ENCODE assay signal across 10 mouse cellular contexts in genomic region chrX:160552066-160552465, GRCm38 (mm10). TPM values are rescaled to one million over a fixed set of nuclear protein-coding genes. Genes with fewer than 3 reads are reported as not detected.
DNase-seq lines count a peak whose midpoint lies in the region; ATAC-seq and TF ChIP-seq lines count a peak whose summit lies in the region.
"Had no signal": no experiment of that assay in that cellular context is flagged by ENCODE, and none has a peak within 500 bp of the region (broad histone marks: within the 10 kb centered on the region; RNA-seq: fewer than 3 reads in every experiment).

No protein-coding gene starts in this region.

- 53% methylated on average over 4 of the region's 4 CpGs for WGBS in heart, postnatal 0 days
- 46% methylated on average over 4 of the region's 4 CpGs for WGBS in lung, embryonic 14.5 days
- 71% methylated on average over 4 of the region's 4 CpGs for WGBS in limb, embryonic 10.5 days

- H3K9ac ChIP-seq in heart, postnatal 0 days (replicated peaks; ENCODE audit: low read depth, low read length): no peak overlapping the region
- H3K9ac ChIP-seq in lung, embryonic 14.5 days: no peak overlapping the region
- H3K9ac ChIP-seq: neural tube, embryonic 13.5 days had no signal

- ATAC-seq in heart, postnatal 0 days (ENCODE audit: insufficient read depth, low read depth): no peak
- ATAC-seq in lung, embryonic 14.5 days (ENCODE audit: insufficient read depth): no peak

- no peaks in the 10 kb centered on the region for H3K9me3 ChIP-seq in heart, postnatal 0 days (replicated peaks; ENCODE audit: control insufficient read depth, low read length)
- H3K9me3 ChIP-seq in lung, embryonic 14.5 days (ENCODE audit: low read depth, low read length): no peaks in the 10 kb centered on the region
- no peaks in the 10 kb centered on the region for H3K9me3 ChIP-seq in limb, embryonic 10.5 days (replicated peaks)
- H3K9me3 ChIP-seq: neural tube, embryonic 13.5 days had no signal

- H3K27ac ChIP-seq in heart, postnatal 0 days (ENCODE audit: low read depth): no peak overlapping the region
- H3K27ac ChIP-seq in lung, embryonic 14.5 days (ENCODE audit: low read depth): no peak overlapping the region
- H3K27ac ChIP-seq in limb, embryonic 10.5 days: no peak overlapping the region
- H3K27ac ChIP-seq: neural tube, embryonic 13.5 days had no signal

- TF ChIP-seq EP300 in heart, postnatal 0 days (IDR thresholded peaks at IDR 0.05; ENCODE audit: low read depth): no peak

- H3K27me3 ChIP-seq in heart, postnatal 0 days (ENCODE audit: control insufficient read depth, insufficient read depth, low read length): no peaks in the 10 kb centered on the region
- 0 out of 2 replicates have a peak, but pooled peaks cover 4% of the 10 kb centered on the region for H3K27me3 ChIP-seq in lung, embryonic 14.5 days (ENCODE audit: insufficient read depth, low read length)
- H3K27me3 ChIP-seq in limb, embryonic 10.5 days (ENCODE audit: low read depth, poor library complexity, severe bottlenecking): peaks cover 91% of the 10 kb centered on the region

- 0 out of 2 replicates have a peak, but pooled peaks cover 33% of the 10 kb centered on the region for H3K36me3 ChIP-seq in heart, postnatal 0 days (replicated peaks; ENCODE audit: control insufficient read depth, insufficient read depth, low read length)
- no peaks in the 10 kb centered on the region for H3K36me3 ChIP-seq in lung, embryonic 14.5 days (ENCODE audit: insufficient read depth)
- no peaks in the 10 kb centered on the region for H3K36me3 ChIP-seq in limb, embryonic 10.5 days
- H3K36me3 ChIP-seq: neural tube, embryonic 13.5 days had no signal

- no peaks in the 10 kb centered on the region for H3K4me1 ChIP-seq in heart, postnatal 0 days (ENCODE audit: control insufficient read depth, insufficient read depth)
- H3K4me1 ChIP-seq in lung, embryonic 14.5 days (ENCODE audit: insufficient read depth): no peaks in the 10 kb centered on the region
- H3K4me1 ChIP-seq in limb, embryonic 10.5 days: no peaks in the 10 kb centered on the region
- H3K4me1 ChIP-seq: neural tube, embryonic 13.5 days had no signal

- H3K4me2 ChIP-seq in heart, postnatal 0 days (ENCODE audit: low read depth, low read length): no peak overlapping the region
- H3K4me2 ChIP-seq in lung, embryonic 14.5 days: no peak overlapping the region
- H3K4me2 ChIP-seq: neural tube, embryonic 13.5 days had no signal

- peak; percentile 31 for TF ChIP-seq CTCF in heart, postnatal 0 days (IDR thresholded peaks at IDR 0.05; ENCODE audit: low read depth)
- TF ChIP-seq CTCF in lung, embryonic 14.5 days (IDR thresholded peaks at IDR 0.05; ENCODE audit: low read depth): peak; percentile 27

- no peak for DNase-seq in heart, postnatal 0 days (ENCODE audit: low spot score)
- DNase-seq in heart, adult 8-10 months (ENCODE audit: low spot score): no peak
- DNase-seq in lung, embryonic 14.5 days: peak; percentile 11
- no peak for DNase-seq in lung, adult 18-20 months
- DNase-seq in R1 (ENCODE audit: low read depth, low spot score): peak; percentile 4
- DNase-seq in forelimb bud, embryonic 11.5 days (ENCODE audit: low read depth, low spot score): peak; percentile 1
- DNase-seq in limb, embryonic 10.5 days (ENCODE audit: low spot score): no peak
- DNase-seq: adrenal gland, postnatal 25 days; cerebellum, adult 18-20 months had no signal

- no peak overlapping the region for H3K4me3 ChIP-seq in heart, postnatal 0 days (ENCODE audit: low read depth, low read length)
- no peak overlapping the region for H3K4me3 ChIP-seq in lung, embryonic 14.5 days (ENCODE audit: low read depth, low read length)
- H3K4me3 ChIP-seq in limb, embryonic 10.5 days: no peak overlapping the region
- H3K4me3 ChIP-seq: neural tube, embryonic 13.5 days had no signal

RNA-seq across cellular contexts. Expression of gene Phka2, which starts 50.1 kb away (rescaled TPM):
- total RNA-seq in heart, postnatal 0 days (2014; rRNA removed; ENCODE audit: low replicate concordance): 53.5 and 57.3 TPM in 2 replicates
- 14.7 and 15.5 TPM in 2 replicates for polyA plus RNA-seq in heart, postnatal 0 days (2015; fragmentation: Nextera tagmentation; extraction: Ambion mirVana)
- total RNA-seq in heart, adult 8-10 months (2022): 10 to 100 TPM in 2 of 4 experiments, 1 to 10 TPM in 2; 7.8 to 15.9 (median 10.8) TPM
- 15.1 and 15.6 TPM in 2 replicates for polyA plus RNA-seq in lung, embryonic 14.5 days (2014; fragmentation: Nextera tagmentation; extraction: Ambion mirVana)
- polyA plus RNA-seq in limb, embryonic 10.5 days (2016; fragmentation: Nextera tagmentation; extraction: Ambion mirVana): 12.4 and 16.4 TPM in 2 replicates

Comparison
In these comparisons a context has a peak if more than half of its experiments do, and no peak if none do; other contexts are left out.
1. DNase-seq: peak in lung, embryonic 14.5 days (single experiment), R1 (single experiment) and forelimb bud, embryonic 11.5 days (single experiment); none in heart, postnatal 0 days (single experiment), heart, adult 8-10 months (single experiment), lung, adult 18-20 months (0 of 2) and limb, embryonic 10.5 days (single experiment).